Mouse (Mus musculus) heart, embryonic 15.5 days (tissue): ENCODE results near the gene Msh4. TPM values are rescaled to one million over a fixed set of nuclear protein-coding genes. Genes with fewer than 3 reads are reported as not detected.

Experiments used
- ATAC-seq: fragments of 200-750 bp; cut with Nextera tagmentation; replicated peaks from 2 replicates; pipeline ENCODE4 v1.8.0; 2017; ENCODE audit warnings: low read depth, moderate TSS enrichment; ENCODE audit not compliant: insufficient number of reproducible peaks, insufficient read depth, low FRiP score
- H3K27ac ChIP-seq: fragments of 300-500 bp; sonication (generic); 2 replicates; pipeline ENCODE4 v1.5.1; 2015; ENCODE audit warnings: mild to moderate bottlenecking, inconsistent platforms
- H3K27me3 ChIP-seq: fragments of 300-500 bp; sonication (generic); 2 replicates; pipeline ENCODE4 v1.6.1; 2015; ENCODE audit warnings: inconsistent platforms
- H3K36me3 ChIP-seq: fragments of 300-500 bp; sonication (generic); 2 replicates; pipeline ENCODE4 v1.6.1; 2015; ENCODE audit warnings: mild to moderate bottlenecking, inconsistent platforms
- H3K4me1 ChIP-seq: fragments of 300-500 bp; sonication (generic); replicated peaks from 2 replicates; pipeline ENCODE4 v1.6.1; 2015; ENCODE audit warnings: inconsistent platforms
- H3K4me2 ChIP-seq: fragments of 300-500 bp; sonication (generic); 2 replicates; pipeline ENCODE4 v1.6.1; 2015; ENCODE audit warnings: inconsistent platforms, mild to moderate bottlenecking, moderate library complexity
- H3K4me3 ChIP-seq: fragments of 300-500 bp; sonication (generic); 2 replicates; pipeline ENCODE4 v1.5.1; 2015; ENCODE audit warnings: mild to moderate bottlenecking, inconsistent platforms
- H3K9ac ChIP-seq: fragments of 300-500 bp; sonication (generic); 2 replicates; pipeline ENCODE4 v1.6.1; 2015; ENCODE audit warnings: mild to moderate bottlenecking, inconsistent platforms
- H3K9me3 ChIP-seq: fragments of 300-500 bp; sonication (generic); replicated peaks from 2 replicates; pipeline ENCODE4 v1.6.1; 2016; ENCODE audit warnings: inconsistent platforms
- WGBS: fragments of 180-500 bp; shearing (Covaris S2); methylation state at CpG from one replicate; pipeline ENCODE4 v1.1.7; 2015; ENCODE audit warnings: mixed read lengths; 5-methylcytosine and 5-hydroxymethylcytosine counted together
- polyA plus RNA-seq: library from polyadenylated mRNA; unstranded; fragments of >200 nt; fragmentation: Nextera tagmentation; extraction: Ambion mirVana; gene quantifications from 2 replicates; pipeline ENCODE4 v1.2.1, GENCODE M21; 2015

Gene Msh4
- polyA plus RNA-seq, 1 experiment from 2014 or later, result 0.09 TPM

DNA sequence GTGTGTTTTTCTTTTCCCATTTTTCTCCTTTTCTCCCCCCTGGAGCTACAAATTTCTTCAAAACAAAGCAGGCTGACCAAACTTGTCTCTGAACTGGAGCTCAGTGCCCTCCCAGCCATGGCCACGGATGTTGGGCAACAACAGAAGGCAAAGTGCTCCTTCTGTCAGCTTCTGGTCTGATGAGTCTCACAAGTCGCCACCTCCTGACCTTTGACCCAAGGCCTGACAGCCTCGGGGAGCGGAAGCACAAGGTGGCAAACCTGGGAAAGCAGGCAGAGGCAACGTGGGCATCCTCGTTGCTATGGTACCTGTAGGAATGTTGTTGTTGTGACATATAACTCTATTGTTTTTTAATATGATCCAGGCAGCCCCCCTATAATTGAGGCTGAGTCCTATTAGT is 79.3 kb downstream of the Msh4 start:
- Histone ChIP-seq H3K9me3 (no peaks in the 10 kb centered on the region), H3K36me3 (no peaks in the 10 kb centered on the region), H3K4me2 (no peak overlapping the region), H3K9ac (no peak overlapping the region), H3K27me3 (no peaks in the 10 kb centered on the region), H3K4me3 (no peak overlapping the region), H3K27ac (no peak overlapping the region), H3K4me1 (0 out of 2 replicates have a peak, but pooled peaks cover 4% of the 10 kb centered on the region)
- ATAC-seq, result no peak
- 55% methylated on average over 6 of the region's 6 CpGs for WGBS

DNA sequence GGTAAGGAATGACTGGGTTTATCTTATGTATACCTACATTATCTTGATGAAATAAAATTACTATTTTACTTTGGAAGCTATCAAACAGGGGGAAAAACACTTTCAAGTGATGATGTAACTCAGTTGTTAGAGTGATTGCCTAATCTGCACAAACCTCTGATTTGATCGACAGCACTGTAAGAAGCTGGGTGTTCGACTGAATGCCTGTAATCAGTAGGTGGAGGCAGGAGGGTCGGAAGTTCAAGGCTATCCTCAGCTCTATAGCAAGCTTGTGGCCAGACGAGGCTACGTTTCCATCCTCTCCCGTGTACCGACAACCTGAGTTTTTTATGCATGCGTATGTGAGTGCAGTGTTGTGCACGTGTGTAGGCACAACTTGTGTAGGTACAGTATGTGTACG is 80.7 kb downstream of the Msh4 start:
- no peaks in the 10 kb centered on the region for H3K27me3 ChIP-seq
- H3K9ac ChIP-seq, result no peak overlapping the region
- no peaks in the 10 kb centered on the region for H3K36me3 ChIP-seq
- no peaks in the 10 kb centered on the region for H3K9me3 ChIP-seq
- no peak overlapping the region for H3K4me2 ChIP-seq
- H3K4me3 ChIP-seq, result no peak overlapping the region
- 84% methylated on average over 10 of the region's 10 CpGs for WGBS
- ATAC-seq, result no peak
- 0 out of 2 replicates have a peak, but pooled peaks cover 4% of the 10 kb centered on the region for H3K4me1 ChIP-seq
- H3K27ac ChIP-seq, result no peak overlapping the region

DNA sequence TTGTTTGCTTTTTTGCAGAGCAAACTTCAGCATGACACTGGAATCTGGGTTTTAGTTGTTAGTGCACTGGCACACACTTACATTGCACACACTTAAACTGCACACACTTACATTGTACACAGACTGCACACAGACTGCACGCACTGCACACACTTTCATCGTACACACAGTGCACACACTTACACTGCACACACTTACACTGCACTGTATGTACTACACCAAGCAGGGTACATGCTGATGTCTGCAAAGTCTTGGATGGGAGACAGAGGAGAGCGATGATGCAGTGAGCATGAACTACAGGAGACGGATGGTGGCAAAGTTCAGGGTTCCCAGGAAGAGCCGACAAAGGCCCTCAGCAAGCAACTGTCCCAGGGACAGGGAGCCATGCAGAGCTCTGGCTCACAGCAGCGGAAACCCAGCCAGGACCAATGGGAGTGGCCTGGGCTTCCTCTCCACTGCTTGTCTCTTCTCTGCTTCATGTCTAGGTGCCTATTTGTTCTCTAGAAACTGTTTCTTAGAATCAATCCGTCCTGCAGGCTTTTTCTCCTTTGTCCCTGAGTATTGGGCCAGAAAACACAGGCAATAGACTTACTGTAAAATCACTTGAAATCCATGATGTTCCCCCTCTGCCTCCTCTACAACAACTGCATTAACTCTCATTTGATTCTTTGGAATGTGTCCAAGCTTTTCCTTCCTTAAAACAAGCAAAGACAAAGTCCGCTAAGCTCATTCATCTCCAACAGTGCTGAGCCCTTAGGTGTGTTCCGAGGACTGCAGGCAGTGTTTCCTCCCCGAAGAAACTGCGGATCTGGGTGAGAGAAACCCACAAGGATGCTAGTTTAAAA is 82.0 kb downstream of the Msh4 start:
- Histone ChIP-seq H3K36me3 (no peaks in the 10 kb centered on the region), H3K9ac (no peak overlapping the region), H3K27ac (no peak overlapping the region), H3K4me2 (no peak overlapping the region), H3K27me3 (no peaks in the 10 kb centered on the region), H3K9me3 (no peaks in the 10 kb centered on the region), H3K4me3 (no peak overlapping the region), H3K4me1 (0 out of 2 replicates have a peak, but pooled peaks cover 4% of the 10 kb centered on the region)
- no peak for ATAC-seq
- WGBS, result 65% methylated on average over 11 of the region's 11 CpGs

DNA sequence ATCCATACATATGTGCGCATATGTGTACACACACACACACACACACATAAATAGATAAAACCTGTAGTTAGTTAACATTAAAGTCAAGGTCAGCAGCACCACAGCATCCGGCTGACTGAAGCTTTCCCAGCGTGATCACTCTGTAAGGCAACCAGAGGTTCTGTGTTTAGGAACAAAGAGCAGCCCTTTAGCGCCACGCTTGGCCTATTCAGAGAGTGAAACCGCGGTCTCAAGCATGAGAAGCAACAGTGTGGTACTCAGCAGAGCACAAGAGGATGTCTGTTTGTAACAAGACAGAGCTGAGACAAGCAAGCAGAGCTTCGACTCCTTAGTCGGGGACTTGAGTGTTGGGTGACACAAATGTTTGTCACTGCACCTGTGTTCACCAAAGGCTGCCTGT is 86.5 kb downstream of the Msh4 start:
- no peak overlapping the region for H3K9ac ChIP-seq
- no peak overlapping the region for H3K4me3 ChIP-seq
- no peaks in the 10 kb centered on the region for H3K36me3 ChIP-seq
- 86% methylated on average over 9 of the region's 9 CpGs for WGBS
- H3K4me1 ChIP-seq, result 0 out of 2 replicates have a peak, but pooled peaks cover 4% of the 10 kb centered on the region
- H3K4me2 ChIP-seq, result no peak overlapping the region
- ATAC-seq, result no peak
- H3K9me3 ChIP-seq, result no peaks in the 10 kb centered on the region
- no peaks in the 10 kb centered on the region; the same call in 1 of the 2 replicates for H3K27me3 ChIP-seq
- no peak overlapping the region for H3K27ac ChIP-seq

DNA sequence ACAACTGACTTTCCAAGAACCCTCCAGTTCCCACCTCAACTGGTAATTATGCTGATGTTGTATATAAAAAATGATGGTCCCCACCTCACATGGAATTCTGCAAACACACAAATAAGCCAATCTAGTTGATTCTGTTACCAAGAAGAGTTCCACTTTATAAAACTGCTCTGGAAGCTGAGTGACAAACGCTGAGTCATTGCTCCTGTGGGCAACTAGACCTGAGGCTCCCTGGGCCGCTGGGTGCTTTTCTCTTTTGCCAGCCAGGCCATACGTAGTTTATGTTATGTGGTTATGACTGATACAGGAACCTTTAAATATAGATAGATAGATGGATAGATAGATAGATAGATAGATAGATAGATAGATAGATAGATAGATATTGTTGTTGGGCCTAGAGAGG is 87.2 kb downstream of the Msh4 start:
- Histone ChIP-seq H3K27me3 (no peaks in the 10 kb centered on the region; the same call in 1 of the 2 replicates), H3K4me3 (no peak overlapping the region), H3K4me1 (no peaks in the 10 kb centered on the region), H3K36me3 (no peaks in the 10 kb centered on the region), H3K4me2 (no peak overlapping the region), H3K9me3 (no peaks in the 10 kb centered on the region), H3K9ac (no peak overlapping the region), H3K27ac (no peak overlapping the region)
- ATAC-seq, result no peak
- 90% methylated on average over 3 of the region's 3 CpGs for WGBS

DNA sequence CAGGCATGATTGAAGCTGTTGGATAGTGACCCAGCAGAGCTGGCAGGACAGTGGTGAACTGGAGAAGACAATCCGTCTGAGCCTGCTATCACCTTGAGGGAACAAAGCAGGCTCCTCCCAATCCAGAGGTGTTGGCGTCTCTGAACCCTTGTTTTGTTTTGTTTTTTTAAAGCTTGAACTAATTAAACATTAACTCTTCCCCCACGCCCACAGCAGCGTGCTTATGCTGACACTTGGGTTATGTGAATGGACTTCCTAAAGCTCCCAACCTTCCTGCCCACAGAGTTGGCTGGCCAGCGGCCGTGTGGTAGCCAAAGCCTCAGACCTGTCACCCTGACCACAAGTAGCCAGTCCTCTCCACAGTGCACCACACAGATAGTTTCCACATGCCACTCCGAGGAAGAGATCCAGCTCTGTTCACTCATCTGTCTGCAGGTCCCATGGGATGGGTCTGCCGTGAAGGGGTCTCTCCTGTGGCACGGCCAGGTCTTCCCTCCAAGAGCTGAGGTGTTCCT is 88.5 kb downstream of the Msh4 start:
- H3K36me3 ChIP-seq, result no peaks in the 10 kb centered on the region
- H3K9me3 ChIP-seq, result no peaks in the 10 kb centered on the region
- H3K9ac ChIP-seq, result no peak overlapping the region
- H3K4me1 ChIP-seq, result no peaks in the 10 kb centered on the region
- no peaks in the 10 kb centered on the region; the same call in 1 of the 2 replicates for H3K27me3 ChIP-seq
- no peak overlapping the region for H3K4me3 ChIP-seq
- 83% methylated on average over 9 of the region's 9 CpGs for WGBS
- no peak overlapping the region for H3K27ac ChIP-seq
- no peak for ATAC-seq
- no peak overlapping the region for H3K4me2 ChIP-seq

DNA sequence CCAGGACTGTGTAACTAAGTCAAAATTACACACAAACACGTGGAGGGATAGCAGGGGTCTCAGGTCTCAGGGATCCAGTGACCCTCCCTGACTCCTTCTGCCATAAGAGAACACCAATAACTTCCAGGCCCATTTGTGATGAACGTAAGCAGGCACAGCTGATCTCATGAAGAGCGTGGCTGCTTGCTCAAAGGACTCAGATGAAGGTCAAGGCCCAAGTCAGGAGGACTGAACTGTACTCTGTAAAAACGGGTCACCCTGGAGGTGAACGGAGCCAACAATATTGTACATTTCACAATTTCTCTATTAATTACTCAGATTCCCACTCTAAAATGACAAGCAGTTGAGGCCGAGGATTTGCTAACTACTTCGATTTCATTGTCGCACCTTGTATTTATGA is 91.9 kb downstream of the Msh4 start:
- Histone ChIP-seq H3K4me3 (no peak overlapping the region), H3K9ac (no peak overlapping the region), H3K4me1 (no peaks in the 10 kb centered on the region), H3K27me3 (no peaks in the 10 kb centered on the region; the same call in 1 of the 2 replicates), H3K36me3 (no peaks in the 10 kb centered on the region), H3K4me2 (no peak overlapping the region), H3K9me3 (no peaks in the 10 kb centered on the region), H3K27ac (no peak overlapping the region)
- 83% methylated on average over 8 of the region's 8 CpGs for WGBS
- ATAC-seq, result no peak

DNA sequence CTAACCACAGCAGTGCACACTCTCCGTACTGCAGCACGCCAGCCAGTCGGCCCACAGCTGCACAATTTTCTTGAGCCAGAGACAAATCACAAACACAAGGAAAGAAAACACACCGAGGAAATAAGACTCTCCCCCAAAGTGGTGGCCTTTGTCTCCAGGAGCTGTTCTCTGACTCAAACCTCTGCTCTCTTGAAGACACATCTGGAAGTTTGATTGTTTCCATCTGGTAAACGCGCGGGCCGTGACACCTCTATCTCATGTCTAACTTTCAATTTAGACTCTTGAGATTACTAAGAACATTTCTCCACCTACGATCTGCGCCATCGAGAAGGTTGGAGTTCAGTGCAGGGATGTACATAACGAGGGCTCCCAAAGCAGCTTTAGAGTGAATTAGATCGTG is 97.5 kb downstream of the Msh4 start:
- Histone ChIP-seq H3K27me3 (no peaks in the 10 kb centered on the region), H3K4me1 (peaks cover 4% of the 10 kb centered on the region), H3K9ac (no peak overlapping the region), H3K36me3 (no peaks in the 10 kb centered on the region), H3K4me3 (no peak overlapping the region), H3K27ac (no peak overlapping the region), H3K4me2 (no peak overlapping the region), H3K9me3 (no peaks in the 10 kb centered on the region)
- no peak for ATAC-seq
- WGBS, result 68% methylated on average over 13 of the region's 13 CpGs

DNA sequence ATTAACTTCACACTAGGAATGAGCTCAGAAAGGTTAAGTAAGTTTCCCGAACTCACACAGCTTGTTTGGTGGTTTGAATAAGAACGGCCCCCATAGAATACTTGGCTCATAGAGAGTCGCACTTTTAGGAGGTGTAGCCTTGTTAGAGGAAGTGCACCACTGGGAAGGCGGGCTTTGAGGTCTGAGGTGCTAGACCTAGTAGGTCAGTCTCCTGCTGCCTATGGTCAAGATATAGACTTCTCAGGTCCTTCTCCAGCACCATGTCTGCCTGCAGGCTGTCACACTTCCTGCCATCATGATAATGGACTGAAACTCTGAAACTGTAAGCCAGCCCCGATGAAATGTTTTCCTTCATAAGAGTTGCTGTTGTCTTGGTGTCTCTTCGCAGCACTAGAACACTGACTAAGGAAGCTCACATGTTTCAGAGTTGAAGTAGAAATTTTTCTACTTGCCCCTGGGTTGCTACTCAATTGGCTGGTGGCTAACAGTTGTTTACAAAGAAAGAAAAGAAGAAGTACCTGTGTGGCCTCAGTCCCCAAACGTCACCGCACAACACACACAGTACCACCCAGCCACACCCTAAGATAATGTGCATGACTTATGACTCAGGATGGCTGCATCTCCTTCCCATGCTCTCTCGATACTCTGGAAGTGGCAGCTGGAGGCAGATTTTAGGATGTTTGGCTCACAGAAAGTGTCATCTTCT is 98.3 kb downstream of the Msh4 start:
- Histone ChIP-seq H3K27ac (no peak overlapping the region), H3K4me3 (no peak overlapping the region), H3K4me2 (no peak overlapping the region), H3K9me3 (no peaks in the 10 kb centered on the region), H3K36me3 (no peaks in the 10 kb centered on the region), H3K4me1 (peaks cover 4% of the 10 kb centered on the region), H3K9ac (no peak overlapping the region), H3K27me3 (no peaks in the 10 kb centered on the region)
- no peak for ATAC-seq
- WGBS, result 79% methylated on average over 9 of the region's 9 CpGs
